Mouse (Mus musculus): ENCODE results near the gene Rnf185. TPM values are rescaled to one million over a fixed set of nuclear protein-coding genes. Genes with fewer than 3 reads are reported as not detected.
A peak's percentile ranks its signal among the peaks of the same experiment; 100 is the strongest.

The Rnf185 gene
- polyA plus RNA-seq, 1 experiment = 28.7 TPM

GRCm38 (mm10) chr11:3475489-3475888, 23.3 kb upstream of the Rnf185 start:
- TF ChIP-seq POLR2A (IDR thresholded peaks at IDR 0.05; ENCODE audit: extremely low read depth, insufficient read depth, low read length) (no peak), CTCF (IDR thresholded peaks at IDR 0.05; ENCODE audit: extremely low read depth, insufficient read depth, low read length) (no peak)
- Histone ChIP-seq H3K4me1 (ENCODE audit: control insufficient read depth, insufficient read depth, low read length) (no peaks in the 10 kb centered on the region), H3K27ac (ENCODE audit: insufficient read depth, low read length) (no peak overlapping the region), H3K4me3 (ENCODE audit: insufficient read depth, low read length) (no peak overlapping the region)

- Histone ChIP-seq H3K27ac (ENCODE audit: insufficient read depth, low read length) (no peak overlapping the region), H3K4me3 (ENCODE audit: insufficient read depth, low read length) (no peak overlapping the region), H3K4me1 (ENCODE audit: control insufficient read depth, insufficient read depth, low read length) (no peaks in the 10 kb centered on the region)
- TF ChIP-seq CTCF (IDR thresholded peaks at IDR 0.05; ENCODE audit: extremely low read depth, insufficient read depth, low read length) (peak; percentile 60), POLR2A (IDR thresholded peaks at IDR 0.05; ENCODE audit: extremely low read depth, insufficient read depth, low read length) (no peak)
These were observed 22.4 kb upstream of the Rnf185 start for GRCm38 (mm10) chr11:3474480-3475115.

- Histone ChIP-seq H3K4me1 (ENCODE audit: control insufficient read depth, insufficient read depth, low read length) (no peaks in the 10 kb centered on the region), H3K27ac (ENCODE audit: insufficient read depth, low read length) (no peak overlapping the region), H3K4me3 (ENCODE audit: insufficient read depth, low read length) (no peak overlapping the region)
- TF ChIP-seq CTCF (IDR thresholded peaks at IDR 0.05; ENCODE audit: extremely low read depth, insufficient read depth, low read length) = peak; percentile 92
- TF ChIP-seq POLR2A (IDR thresholded peaks at IDR 0.05; ENCODE audit: extremely low read depth, insufficient read depth, low read length) = no peak
These were observed 20.3 kb upstream of the Rnf185 start for GRCm38 (mm10) chr11:3472484-3472883.

- Histone ChIP-seq H3K4me3 (ENCODE audit: insufficient read depth, low read length) (no peak overlapping the region), H3K4me1 (ENCODE audit: control insufficient read depth, insufficient read depth, low read length) (no peaks in the 10 kb centered on the region), H3K27ac (ENCODE audit: insufficient read depth, low read length) (no peak overlapping the region)
- TF ChIP-seq POLR2A (IDR thresholded peaks at IDR 0.05; ENCODE audit: extremely low read depth, insufficient read depth, low read length) = no peak
- no peak for TF ChIP-seq CTCF (IDR thresholded peaks at IDR 0.05; ENCODE audit: extremely low read depth, insufficient read depth, low read length)
These were observed 19.3 kb upstream of the Rnf185 start for GRCm38 (mm10) chr11:3471448-3471850.

GRCm38 (mm10) chr11:3462846-3463245, 10.7 kb upstream of the Rnf185 start:
- Histone ChIP-seq H3K4me1 (ENCODE audit: control insufficient read depth, insufficient read depth, low read length) (no peaks in the 10 kb centered on the region), H3K4me3 (ENCODE audit: insufficient read depth, low read length) (no peak overlapping the region), H3K27ac (ENCODE audit: insufficient read depth, low read length) (no peak overlapping the region)
- TF ChIP-seq POLR2A (IDR thresholded peaks at IDR 0.05; ENCODE audit: extremely low read depth, insufficient read depth, low read length) (no peak), CTCF (IDR thresholded peaks at IDR 0.05; ENCODE audit: extremely low read depth, insufficient read depth, low read length) (no peak)

GRCm38 (mm10) chr11:3459105-3459468, 6.9 kb upstream of the Rnf185 start:
- H3K4me3 ChIP-seq (ENCODE audit: insufficient read depth, low read length) = no peak overlapping the region
- TF ChIP-seq POLR2A (IDR thresholded peaks at IDR 0.05; ENCODE audit: extremely low read depth, insufficient read depth, low read length) (no peak), CTCF (IDR thresholded peaks at IDR 0.05; ENCODE audit: extremely low read depth, insufficient read depth, low read length) (no peak)
- H3K27ac ChIP-seq (ENCODE audit: insufficient read depth, low read length) = no peak overlapping the region
- no peaks in the 10 kb centered on the region for H3K4me1 ChIP-seq (ENCODE audit: control insufficient read depth, insufficient read depth, low read length)

GRCm38 (mm10) chr11:3458428-3459104, 6.4 kb upstream of the Rnf185 start:
- no peak overlapping the region for H3K4me3 ChIP-seq (ENCODE audit: insufficient read depth, low read length)
- TF ChIP-seq POLR2A (IDR thresholded peaks at IDR 0.05; ENCODE audit: extremely low read depth, insufficient read depth, low read length) (no peak), CTCF (IDR thresholded peaks at IDR 0.05; ENCODE audit: extremely low read depth, insufficient read depth, low read length) (no peak)
- no peaks in the 10 kb centered on the region for H3K4me1 ChIP-seq (ENCODE audit: control insufficient read depth, insufficient read depth, low read length)
- no peak overlapping the region for H3K27ac ChIP-seq (ENCODE audit: insufficient read depth, low read length)

- H3K4me1 ChIP-seq (ENCODE audit: control insufficient read depth, insufficient read depth, low read length) = peaks cover 3% of the 10 kb centered on the region; the same call in 1 of the 2 replicates
- no peak for TF ChIP-seq POLR2A (IDR thresholded peaks at IDR 0.05; ENCODE audit: extremely low read depth, insufficient read depth, low read length)
- peak; percentile 77 for TF ChIP-seq CTCF (IDR thresholded peaks at IDR 0.05; ENCODE audit: extremely low read depth, insufficient read depth, low read length)
- H3K27ac ChIP-seq (ENCODE audit: insufficient read depth, low read length) = no peak overlapping the region
- H3K4me3 ChIP-seq (ENCODE audit: insufficient read depth, low read length) = no peak overlapping the region
These were observed 4.2 kb upstream of the Rnf185 start for GRCm38 (mm10) chr11:3456354-3456753.

- no peak for TF ChIP-seq CTCF (IDR thresholded peaks at IDR 0.05; ENCODE audit: extremely low read depth, insufficient read depth, low read length)
- TF ChIP-seq POLR2A (IDR thresholded peaks at IDR 0.05; ENCODE audit: extremely low read depth, insufficient read depth, low read length) = no peak
- Histone ChIP-seq H3K4me3 (ENCODE audit: insufficient read depth, low read length) (no peak overlapping the region), H3K27ac (ENCODE audit: insufficient read depth, low read length) (no peak overlapping the region), H3K4me1 (ENCODE audit: control insufficient read depth, insufficient read depth, low read length) (peaks cover 5% of the 10 kb centered on the region)
These were observed 2.3 kb upstream of the Rnf185 start for GRCm38 (mm10) chr11:3454506-3454905.

- TF ChIP-seq CTCF (IDR thresholded peaks at IDR 0.05; ENCODE audit: extremely low read depth, insufficient read depth, low read length) (no peak), POLR2A (IDR thresholded peaks at IDR 0.05; ENCODE audit: extremely low read depth, insufficient read depth, low read length) (no peak)
- Histone ChIP-seq H3K4me3 (ENCODE audit: insufficient read depth, low read length) (peak overlapping the region; percentile 97), H3K27ac (ENCODE audit: insufficient read depth, low read length) (no peak overlapping the region), H3K4me1 (ENCODE audit: control insufficient read depth, insufficient read depth, low read length) (peaks cover 5% of the 10 kb centered on the region)
These were observed 1.3 kb upstream of the Rnf185 start for GRCm38 (mm10) chr11:3453467-3453866.
